Mouse (Mus musculus) C2C12 (cell line): ENCODE results near the gene Dirc2. TPM values are rescaled to one million over a fixed set of nuclear protein-coding genes. Genes with fewer than 3 reads are reported as not detected.

Experiments
- H3K27me3 ChIP-seq: one replicate; pipeline ENCODE4 v1.6.1; 2011; ENCODE audit not compliant: control insufficient read depth, insufficient read depth, insufficient read length
- H3K36me3 ChIP-seq: one replicate; pipeline ENCODE4 v1.6.1; 2011; ENCODE audit not compliant: control insufficient read depth, insufficient read depth
- H3K4me3 ChIP-seq: one replicate; pipeline ENCODE4 v1.5.1; 2011; ENCODE audit warnings: mild to moderate bottlenecking, control low read depth; ENCODE audit not compliant: poor library complexity, insufficient read depth, severe bottlenecking
- H3K79me2 ChIP-seq: one replicate; pipeline ENCODE4 v1.6.1; 2011; ENCODE audit not compliant: control insufficient read depth, insufficient read depth
- H3K79me3 ChIP-seq: one replicate; pipeline ENCODE4 v1.6.1; 2011; ENCODE audit warnings: low read depth, control low read depth
- H3ac ChIP-seq: one replicate; pipeline ENCODE3; 2011; ENCODE audit warnings: low read depth; ENCODE audit not compliant: control insufficient read depth, insufficient read length
- CEBPB ChIP-seq: IDR thresholded peaks from one replicate; pipeline ENCODE4 v1.6.1; 2011; ENCODE audit warnings: low read depth, mild to moderate bottlenecking, control low read depth, moderate library complexity
- CTCF ChIP-seq: IDR thresholded peaks from one replicate; pipeline ENCODE4 v1.5.1; 2011; ENCODE audit not compliant: control insufficient read depth, insufficient read depth, insufficient read length
- FOSL1 ChIP-seq: IDR thresholded peaks from one replicate; pipeline ENCODE4 v1.8.0; 2011; ENCODE audit warnings: mild to moderate bottlenecking, low read length; ENCODE audit not compliant: poor library complexity, insufficient read depth, severe bottlenecking
- MAX ChIP-seq: IDR thresholded peaks from one replicate; pipeline ENCODE4 v1.6.1; 2011; ENCODE audit warnings: mild to moderate bottlenecking, control low read depth
- MYOD1 ChIP-seq: IDR thresholded peaks from one replicate; pipeline ENCODE4 v1.6.1; 2011; ENCODE audit warnings: low read depth; ENCODE audit not compliant: control insufficient read depth, insufficient read length
- MYOG ChIP-seq: IDR thresholded peaks from one replicate; pipeline ENCODE4 v1.6.1; 2011; ENCODE audit not compliant: control insufficient read depth, insufficient read length; ENCODE audit errors: extremely low read depth
- USF1 ChIP-seq: IDR thresholded peaks from one replicate; pipeline ENCODE4 v1.6.1; 2011; ENCODE audit warnings: low read depth, mild to moderate bottlenecking, control low read depth, moderate library complexity
- polyA plus RNA-seq: library from polyadenylated mRNA; unstranded; fragments of >200 nt; fragmentation: generic; extraction: Trizol; gene quantifications from one replicate; pipeline ENCODE4 v1.2.1, GENCODE M21; 2012; ENCODE audit warnings: missing spikeins

The Dirc2 gene
- polyA plus RNA-seq, 1 experiment, result 11.7 TPM

- no peak for TF ChIP-seq MYOD1
- no peak for TF ChIP-seq FOSL1
- no peak for TF ChIP-seq CEBPB
- peaks cover 11% of the 10 kb centered on the region for H3K27me3 ChIP-seq
- no peaks in the 10 kb centered on the region for H3K79me3 ChIP-seq
- H3ac ChIP-seq, result no peak overlapping the region
- no peaks in the 10 kb centered on the region for H3K79me2 ChIP-seq
- no peak overlapping the region for H3K4me3 ChIP-seq
- H3K36me3 ChIP-seq, result no peaks in the 10 kb centered on the region
Measured at GRCm38 (mm10) chr16:35664847-35665246, 104.3 kb downstream of the Dirc2 start.

GRCm38 (mm10) chr16:35663831-35664414, 105.2 kb downstream of the Dirc2 start:
- H3K79me3 ChIP-seq, result no peaks in the 10 kb centered on the region
- TF ChIP-seq CTCF (no peak), MYOG (no peak), USF1 (no peak), MYOD1 (no peak), CEBPB (no peak), MAX (no peak), FOSL1 (no peak)
- no peak overlapping the region for H3K4me3 ChIP-seq
- H3K27me3 ChIP-seq, result peaks cover 16% of the 10 kb centered on the region
- no peak overlapping the region for H3ac ChIP-seq
- no peaks in the 10 kb centered on the region for H3K36me3 ChIP-seq
- H3K79me2 ChIP-seq, result no peaks in the 10 kb centered on the region

GRCm38 (mm10) chr16:35660222-35660621, 108.9 kb downstream of the Dirc2 start:
- Histone ChIP-seq H3K4me3 (no peak overlapping the region), H3K36me3 (no peaks in the 10 kb centered on the region), H3K79me3 (no peaks in the 10 kb centered on the region), H3ac (no peak overlapping the region), H3K79me2 (no peaks in the 10 kb centered on the region), H3K27me3 (peaks cover 31% of the 10 kb centered on the region)
- TF ChIP-seq USF1 (no peak), MYOG (no peak), MAX (no peak), CTCF (no peak), CEBPB (no peak), FOSL1 (no peak), MYOD1 (no peak)

GRCm38 (mm10) chr16:35653951-35654350, 115.2 kb downstream of the Dirc2 start:
- Histone ChIP-seq H3K79me3 (no peaks in the 10 kb centered on the region), H3K27me3 (peaks cover 24% of the 10 kb centered on the region), H3K36me3 (no peaks in the 10 kb centered on the region), H3ac (no peak overlapping the region), H3K79me2 (no peaks in the 10 kb centered on the region), H3K4me3 (no peak overlapping the region)
- no peak for TF ChIP-seq CTCF
- no peak for TF ChIP-seq MAX
- TF ChIP-seq MYOG, result no peak
- no peak for TF ChIP-seq USF1
- no peak for TF ChIP-seq FOSL1
- TF ChIP-seq MYOD1, result no peak
- TF ChIP-seq CEBPB, result no peak

- Histone ChIP-seq H3K79me3 (no peaks in the 10 kb centered on the region), H3K27me3 (peaks cover 14% of the 10 kb centered on the region), H3K36me3 (no peaks in the 10 kb centered on the region), H3K4me3 (no peak overlapping the region), H3K79me2 (no peaks in the 10 kb centered on the region), H3ac (no peak overlapping the region)
- TF ChIP-seq CTCF (no peak), USF1 (no peak), CEBPB (no peak), FOSL1 (no peak), MYOD1 (no peak), MYOG (no peak), MAX (no peak)
Measured at GRCm38 (mm10) chr16:35652706-35653105, 116.5 kb downstream of the Dirc2 start.

- no peak for TF ChIP-seq MAX
- TF ChIP-seq MYOG, result no peak
- no peak for TF ChIP-seq USF1
- TF ChIP-seq CEBPB, result no peak
- no peak for TF ChIP-seq MYOD1
- no peak for TF ChIP-seq FOSL1
- TF ChIP-seq CTCF, result no peak
- Histone ChIP-seq H3K27me3 (peaks cover 12% of the 10 kb centered on the region), H3K79me2 (no peaks in the 10 kb centered on the region), H3ac (no peak overlapping the region), H3K79me3 (no peaks in the 10 kb centered on the region), H3K36me3 (no peaks in the 10 kb centered on the region), H3K4me3 (no peak overlapping the region)
Measured at GRCm38 (mm10) chr16:35652206-35652605, 117.0 kb downstream of the Dirc2 start.
